Mouse (Mus musculus) forebrain, embryonic 13.5 days (tissue): Measurements from ENCODE around the gene Cox5b. TPM values are rescaled to one million over a fixed set of nuclear protein-coding genes. Genes with fewer than 3 reads are reported as not detected.

Source experiments
- ATAC-seq: fragments of 200-750 bp; cut with Nextera tagmentation; 2 replicates; pipeline ENCODE4 v1.8.0; 2017
- H3K27ac ChIP-seq: fragments of 300-500 bp; sonication (generic); 2 replicates; pipeline ENCODE4 v1.5.1; 2015; ENCODE audit warnings: inconsistent platforms, mild to moderate bottlenecking, moderate library complexity
- H3K27me3 ChIP-seq: fragments of 300-500 bp; sonication (generic); 2 replicates; pipeline ENCODE4 v1.6.1; 2015; ENCODE audit warnings: mild to moderate bottlenecking, inconsistent platforms
- H3K36me3 ChIP-seq: fragments of 300-500 bp; sonication (generic); 2 replicates; pipeline ENCODE4 v1.6.1; 2015; ENCODE audit warnings: mild to moderate bottlenecking, inconsistent platforms; ENCODE audit not compliant: poor library complexity, severe bottlenecking
- H3K4me1 ChIP-seq: fragments of 300-500 bp; sonication (generic); 2 replicates; pipeline ENCODE4 v1.6.1; 2015; ENCODE audit warnings: inconsistent platforms
- H3K4me2 ChIP-seq: fragments of 300-500 bp; sonication (generic); 2 replicates; pipeline ENCODE4 v1.6.1; 2015; ENCODE audit warnings: inconsistent platforms, mild to moderate bottlenecking, moderate library complexity
- H3K4me3 ChIP-seq: fragments of 300-500 bp; sonication (generic); 2 replicates; pipeline ENCODE4 v1.5.1; 2015; ENCODE audit warnings: mild to moderate bottlenecking, inconsistent platforms
- H3K9ac ChIP-seq: fragments of 300-500 bp; sonication (generic); 2 replicates; pipeline ENCODE4 v1.6.1; 2015; ENCODE audit warnings: mild to moderate bottlenecking, inconsistent platforms
- H3K9me3 ChIP-seq: fragments of 300-500 bp; sonication (generic); replicated peaks from 2 replicates; pipeline ENCODE4 v1.6.1; 2016; ENCODE audit warnings: inconsistent platforms
- WGBS: fragments of 180-500 bp; shearing (Covaris S2); methylation state at CpG from one replicate; pipeline ENCODE4 v1.1.7; 2015; 5-methylcytosine and 5-hydroxymethylcytosine counted together
- microRNA-seq: library from miRNA; unstranded; fragments of <30 nt; microRNA quantifications from one replicate; pipeline ENCODE4, GENCODE M21; 2016
- polyA plus RNA-seq: library from polyadenylated mRNA; unstranded; fragments of >200 nt; fragmentation: Nextera tagmentation; extraction: Ambion mirVana; gene quantifications from 2 replicates; pipeline ENCODE4 v1.2.1, GENCODE M21; 2015

Cox5b gene
- polyA plus RNA-seq, 1 experiment from 2014 or later, result 572 TPM

GRCm38 (mm10) chr1:36739231-36739630 is 48.0 kb downstream of the Cox5b start:
- ATAC-seq, result no peak
- Histone ChIP-seq H3K36me3 (no peaks in the 10 kb centered on the region), H3K27ac (no peak overlapping the region), H3K4me1 (peaks cover 3% of the 10 kb centered on the region), H3K4me3 (no peak overlapping the region), H3K9me3 (no peaks in the 10 kb centered on the region), H3K4me2 (no peak overlapping the region), H3K27me3 (no peaks in the 10 kb centered on the region; the same call in 1 of the 2 replicates), H3K9ac (no peak overlapping the region)
- WGBS, result 72% methylated on average over 5 of the region's 5 CpGs

GRCm38 (mm10) chr1:36743046-36743445 is 51.8 kb downstream of the Cox5b start:
- no peaks in the 10 kb centered on the region for H3K36me3 ChIP-seq
- WGBS, result 79% methylated on average over 9 of the region's 9 CpGs
- no peak for ATAC-seq
- H3K9ac ChIP-seq, result no peak overlapping the region
- H3K27ac ChIP-seq, result no peak overlapping the region
- no peak overlapping the region for H3K4me3 ChIP-seq
- no peaks in the 10 kb centered on the region for H3K9me3 ChIP-seq
- H3K4me1 ChIP-seq, result peaks cover 6% of the 10 kb centered on the region
- H3K4me2 ChIP-seq, result no peak overlapping the region
- H3K27me3 ChIP-seq, result peaks cover 3% of the 10 kb centered on the region

Small RNA genes lying within 50 kb of the gene (microRNA-seq; reads per million reads assigned to microRNA genes)
- not detected for gene Gm24133

Other genes with a start within 250 kb of the Cox5b start
- 56.4 and 59.5 TPM in 2 replicates for gene Lman2l, start 246.2 kb upstream of the Cox5b start, polyA plus RNA-seq
- gene Cnnm4, start 219.8 kb upstream of the Cox5b start, polyA plus RNA-seq, result 10.0 and 10.2 TPM in 2 replicates
- 5.3 and 5.7 TPM in 2 replicates for gene Cnnm3, start 179.6 kb upstream of the Cox5b start, polyA plus RNA-seq
- 11.3 and 12.3 TPM in 2 replicates for gene Ankrd23, start 154.6 kb upstream of the Cox5b start, polyA plus RNA-seq
- gene Gm42417, start 152.0 kb upstream of the Cox5b start, polyA plus RNA-seq, result 0.30 and 0.44 TPM in 2 replicates
- gene Ankrd39, start 144.0 kb upstream of the Cox5b start, polyA plus RNA-seq, result 16.9 and 18.0 TPM in 2 replicates
- 27.3 and 30.7 TPM in 2 replicates for gene Sema4c, start 133.1 kb upstream of the Cox5b start, polyA plus RNA-seq
- gene Fam178b, start 8.3 kb upstream of the Cox5b start, polyA plus RNA-seq, result 0.34 and 0.45 TPM in 2 replicates
- 0.69 TPM in 1 of 2 replicates, not detected in the other for gene 4933424G06Rik, start 18.7 kb downstream of the Cox5b start, polyA plus RNA-seq
- 88.0 and 95.6 TPM in 2 replicates for gene Actr1b, start 23.0 kb downstream of the Cox5b start, polyA plus RNA-seq
- gene Zap70, start 70.3 kb downstream of the Cox5b start, polyA plus RNA-seq, result 0.71 and 1.1 TPM in 2 replicates